Mouse (Mus musculus): ENCODE data around the gene Gm20388.
A peak's percentile ranks its signal among the peaks of the same experiment; 100 is the strongest.

The Gm20388 gene

DNA sequence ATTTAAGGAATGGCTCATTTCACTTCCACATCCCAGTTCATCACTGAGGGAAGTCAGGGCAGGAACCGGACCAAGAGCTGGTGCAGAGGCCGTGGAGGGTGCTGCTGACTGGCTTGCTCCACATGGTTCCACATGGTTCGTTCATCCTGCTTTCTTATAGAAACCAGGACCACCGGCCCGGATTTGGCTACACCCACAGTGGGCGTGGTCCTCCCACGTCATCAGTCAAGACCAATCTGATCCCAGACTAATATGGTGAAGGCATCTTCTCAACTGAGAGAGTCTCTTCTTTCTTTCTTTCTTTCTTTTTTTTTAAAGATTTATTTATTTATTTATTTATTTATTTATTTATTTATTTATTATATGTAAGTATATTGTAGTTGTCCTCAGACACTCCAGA lies 2020.9 kb downstream of the Gm20388 start:
- DNase-seq (ENCODE audit: low spot score in 2 of 2): no peak

DNA sequence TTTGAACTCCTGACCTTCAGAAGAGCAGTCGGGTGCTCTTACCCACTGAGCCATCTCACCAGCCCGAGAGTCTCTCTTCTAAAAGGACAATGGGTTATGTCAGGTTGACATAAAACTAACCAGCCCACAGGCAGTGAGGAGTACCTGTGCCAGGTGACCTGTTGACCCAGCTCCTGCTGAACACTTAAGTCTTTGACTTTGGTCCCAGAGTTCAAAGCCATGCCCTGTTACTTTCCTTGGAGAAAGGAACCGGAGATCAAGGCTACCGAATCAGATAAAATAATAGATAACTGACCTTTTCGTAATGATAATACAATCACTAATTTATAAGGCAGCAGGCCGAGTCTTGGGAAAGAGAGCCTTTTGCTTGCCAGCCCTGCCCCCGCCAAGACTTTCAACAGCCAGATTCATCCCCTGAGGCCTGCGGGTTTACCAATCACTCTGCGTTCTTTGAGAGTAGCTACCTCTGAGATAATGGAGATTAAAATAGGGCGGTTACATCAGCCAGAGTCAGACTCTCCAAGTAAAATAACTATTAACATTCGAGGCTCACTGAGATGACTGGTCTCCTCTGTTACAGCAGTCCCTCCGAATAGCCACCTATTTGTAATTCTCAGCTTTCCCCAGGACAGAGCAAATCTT lies 2021.5 kb downstream of the Gm20388 start:
- no peak for DNase-seq (ENCODE audit: low spot score in 2 of 2)

DNA sequence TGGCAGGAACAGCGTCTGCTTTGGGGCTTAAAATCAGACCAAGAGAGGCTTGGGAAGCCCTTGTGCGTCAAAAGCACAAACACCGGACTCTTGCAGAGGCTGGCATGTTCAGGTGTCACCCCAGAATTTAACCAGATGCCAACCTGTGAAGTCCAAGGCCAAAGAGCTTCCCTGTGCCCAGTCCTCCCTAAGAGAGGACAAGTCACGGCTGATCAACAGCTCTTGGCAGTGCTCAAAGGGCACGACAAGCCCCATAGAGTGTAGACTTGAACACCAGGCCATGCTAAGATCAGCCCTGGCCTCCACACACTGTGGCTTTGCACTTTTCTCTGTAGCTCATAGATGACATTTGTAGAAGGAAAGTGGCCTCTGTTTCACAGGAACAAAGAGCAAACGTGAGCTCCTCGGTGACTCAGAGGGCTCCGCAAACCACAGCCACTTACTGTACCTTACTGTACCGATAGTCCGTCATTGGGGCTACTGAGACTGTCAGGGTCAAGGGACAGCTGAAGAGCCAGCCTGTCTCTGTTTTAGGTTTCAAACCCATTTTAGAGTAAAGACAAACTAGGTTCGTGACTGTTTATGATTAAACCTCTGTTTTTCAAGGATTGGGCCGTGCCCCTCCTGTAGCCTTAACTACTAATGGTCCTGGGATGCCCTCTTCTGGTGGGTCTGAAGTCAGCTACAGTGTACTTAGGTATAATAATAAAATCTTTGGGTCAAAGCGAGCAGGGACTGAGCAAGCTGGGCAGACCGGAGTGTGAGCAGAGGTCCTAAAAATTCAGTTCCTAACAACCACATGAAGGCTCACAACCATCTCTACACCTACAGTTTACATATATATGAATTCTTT lies 2022.3 kb downstream of the Gm20388 start:
- DNase-seq (ENCODE audit: low spot score in 2 of 2): no peak

DNA sequence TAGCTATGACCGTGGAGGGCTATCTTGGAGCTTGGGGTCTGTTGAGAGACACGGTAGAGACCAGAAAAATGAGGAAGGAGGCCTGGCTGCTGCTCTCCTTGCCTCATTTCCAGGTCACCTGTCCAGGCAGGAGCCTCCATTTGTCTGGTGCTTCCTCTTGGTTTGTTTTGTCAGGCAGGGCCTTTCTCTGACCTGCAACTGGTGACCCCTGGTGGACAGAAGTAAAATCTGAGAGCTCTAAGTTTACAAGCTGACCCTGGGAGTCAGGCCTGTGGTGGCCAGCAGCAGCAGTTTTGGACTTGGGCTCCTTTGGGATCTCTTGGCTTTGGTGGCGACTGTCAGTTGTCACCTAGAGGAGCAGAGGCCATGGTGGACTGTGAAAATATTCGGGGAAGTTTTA lies 2023.9 kb downstream of the Gm20388 start:
- DNase-seq (ENCODE audit: low spot score in 2 of 2): no peak

DNA sequence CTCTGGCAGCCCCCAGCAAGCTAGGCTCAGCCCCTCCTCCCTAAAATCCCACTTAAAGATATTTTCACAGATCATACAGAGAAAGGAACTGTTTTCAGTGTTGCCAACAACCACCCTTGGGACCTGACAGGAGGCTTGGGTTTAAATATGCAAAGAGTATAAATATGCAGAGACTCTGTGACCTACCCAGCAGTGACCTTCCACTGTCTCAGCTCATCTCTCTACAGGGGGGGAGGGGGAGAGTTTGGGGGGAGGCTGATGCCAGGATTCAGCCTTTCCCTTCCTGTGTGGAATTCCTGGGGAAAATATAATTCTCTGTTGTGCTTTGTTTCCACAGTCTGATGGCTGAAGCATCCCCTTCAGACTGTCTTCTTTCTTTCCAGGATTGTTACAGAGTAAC lies 2024.3 kb downstream of the Gm20388 start:
- no peak for DNase-seq (ENCODE audit: low spot score in 2 of 2)

DNA sequence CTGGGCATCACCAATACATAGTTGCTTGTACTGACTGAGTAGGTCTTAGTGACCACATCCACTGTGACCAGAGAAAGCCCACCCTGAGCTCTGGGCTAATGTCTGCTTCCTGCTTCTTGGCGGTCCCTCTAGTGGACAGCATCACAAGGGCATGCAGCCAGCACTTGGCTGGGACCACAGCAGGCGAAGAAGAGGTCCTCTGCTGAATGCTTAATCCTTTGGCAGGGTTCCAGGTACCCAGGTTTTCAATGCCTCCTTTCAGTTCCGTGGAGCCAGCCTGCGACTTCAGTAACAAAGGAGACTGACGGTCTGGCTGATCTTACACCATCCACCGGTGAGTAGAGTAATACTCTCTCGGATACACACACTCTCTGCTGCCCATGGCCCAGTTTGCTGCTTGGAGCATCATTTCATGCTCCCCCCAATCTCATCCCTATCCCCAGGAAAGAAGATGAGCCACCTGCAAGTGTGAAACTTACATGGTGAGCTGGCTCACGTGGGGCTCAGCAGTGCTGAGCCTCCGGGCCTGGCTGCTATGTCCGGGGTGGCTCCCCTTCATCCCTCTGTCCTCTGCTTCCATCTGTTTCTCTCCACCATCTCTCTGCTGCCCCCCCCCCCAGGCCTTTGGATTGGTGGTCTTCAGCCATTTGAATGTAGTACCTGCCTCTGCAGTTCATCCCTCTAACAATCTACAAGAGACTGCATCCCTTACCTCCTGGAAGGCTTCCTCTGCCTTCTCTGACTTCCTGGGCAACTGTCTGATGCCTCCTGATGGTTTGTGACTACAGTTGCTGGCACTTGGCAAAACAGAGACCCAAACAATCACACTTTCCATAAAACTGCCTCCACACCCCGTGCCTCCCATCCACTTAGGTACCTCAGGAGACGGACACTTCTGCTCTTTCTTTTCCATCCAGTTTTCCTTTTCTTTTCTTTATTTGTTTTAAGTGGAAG lies 2025.0 kb downstream of the Gm20388 start:
- peak in 1 of 2 experiments; percentile 74 for DNase-seq (ENCODE audit: low spot score in 2 of 2)

DNA sequence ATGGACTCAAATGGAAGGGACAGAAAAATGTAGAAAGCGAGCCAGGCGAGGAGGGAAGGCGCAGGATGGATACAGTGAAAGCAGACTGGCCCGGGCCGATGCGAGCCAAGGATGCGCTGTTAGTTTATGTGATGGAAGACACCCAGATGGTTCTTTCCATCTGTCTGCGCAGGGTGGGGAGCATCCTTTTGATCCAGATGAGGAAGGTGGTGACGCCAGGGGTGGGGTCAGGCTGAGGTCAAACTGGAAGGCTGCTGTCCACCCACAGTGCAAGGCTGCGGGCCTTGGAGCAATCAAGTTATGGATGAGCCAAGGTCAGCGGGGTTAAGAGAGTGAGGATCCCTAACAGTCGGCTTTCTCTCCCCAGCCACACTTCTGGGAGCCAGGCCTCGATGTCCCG lies 2025.8 kb downstream of the Gm20388 start:
- DNase-seq (ENCODE audit: low spot score in 2 of 2): no peak

DNA sequence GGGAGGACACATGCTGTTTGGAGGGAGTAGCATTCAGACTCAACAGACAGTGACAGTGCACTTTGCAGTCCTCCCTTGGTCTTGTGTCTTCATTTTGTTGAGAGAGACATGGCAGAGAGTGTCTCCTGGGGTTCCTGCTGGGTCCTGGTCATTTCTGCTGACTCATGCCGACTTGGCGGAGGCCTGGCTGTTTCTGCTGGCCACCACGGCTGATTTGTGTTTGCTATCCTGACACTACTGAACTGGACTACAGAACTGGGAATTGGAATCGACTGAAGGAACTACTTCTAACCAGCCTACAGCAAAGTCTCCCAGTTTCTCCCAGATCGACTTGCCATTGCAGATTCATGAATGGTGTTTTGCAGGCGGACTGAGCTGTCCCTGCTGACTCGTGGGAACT lies 2028.1 kb downstream of the Gm20388 start:
- no peak for DNase-seq (ENCODE audit: low spot score in 2 of 2)

DNA sequence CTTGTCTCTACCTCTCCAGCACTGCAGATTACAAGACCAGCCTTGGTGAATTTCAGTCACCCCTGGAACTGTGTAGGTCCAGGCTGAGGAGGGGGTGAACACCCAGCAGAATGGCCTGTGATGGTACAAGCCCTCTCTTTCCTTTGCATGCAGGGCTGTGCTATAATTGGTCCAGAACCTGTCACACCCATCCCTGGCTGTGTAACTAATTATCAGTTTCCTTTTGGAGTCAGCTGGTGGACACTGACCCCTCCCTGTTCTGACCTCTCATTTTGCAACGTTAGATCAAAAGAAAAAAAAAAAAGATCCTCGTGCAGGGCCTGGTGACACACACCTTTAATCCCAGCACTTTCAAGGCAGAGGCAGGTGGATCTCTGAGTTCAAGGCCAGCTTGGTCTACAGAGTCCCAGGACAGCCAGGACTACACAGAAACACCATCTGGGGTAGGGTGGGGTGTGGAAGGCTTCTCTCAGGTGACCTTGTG lies 2032.5 kb downstream of the Gm20388 start:
- DNase-seq (ENCODE audit: low spot score in 2 of 2): no peak

DNA sequence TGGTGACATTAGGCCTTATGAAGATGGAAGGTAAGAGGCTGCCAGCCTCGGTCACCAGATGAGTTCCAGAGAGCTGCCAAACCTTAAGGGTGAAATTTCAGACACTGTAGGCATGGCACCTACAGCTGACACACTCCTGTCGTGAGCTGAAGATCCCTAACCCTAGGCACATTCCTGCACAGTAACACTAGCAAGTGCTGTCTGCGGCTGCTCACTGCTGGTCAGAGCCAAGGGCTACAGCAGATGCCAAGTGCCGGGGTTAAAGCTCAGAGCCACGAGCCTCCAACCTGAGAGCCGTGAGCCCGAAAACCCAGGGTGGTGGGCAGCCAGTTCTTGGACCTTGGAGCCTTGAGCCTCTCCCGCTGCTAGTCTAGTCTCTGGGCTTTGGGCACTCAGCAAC lies 2033.1 kb downstream of the Gm20388 start:
- DNase-seq (ENCODE audit: low spot score in 2 of 2): no peak

DNA sequence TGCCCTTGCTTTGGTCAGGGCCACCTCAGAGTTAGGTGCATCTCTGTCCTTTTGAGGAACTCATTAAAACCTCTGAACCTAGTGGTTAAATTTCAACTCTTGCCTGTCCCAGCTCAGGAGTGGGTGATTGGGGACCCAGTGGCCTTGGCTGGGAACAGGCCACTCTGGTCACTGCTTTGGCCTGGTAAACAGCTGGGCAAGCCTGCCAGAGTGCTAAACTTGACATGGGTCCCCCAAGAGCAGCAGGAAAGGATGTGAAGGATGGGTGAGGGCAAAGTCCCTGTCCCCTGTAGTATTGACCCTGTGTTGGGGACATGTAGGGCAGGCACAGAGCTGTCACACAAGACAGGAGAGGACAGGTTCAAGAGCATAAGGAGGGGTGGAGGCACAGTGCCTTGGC lies 2034.2 kb downstream of the Gm20388 start, which contains the start of gene Car5a:
Gene Car5a, minus strand, starts transcription at position 74 of the 400 bp plus-strand sequence.
- no peak for DNase-seq (ENCODE audit: low spot score in 2 of 2)

DNA sequence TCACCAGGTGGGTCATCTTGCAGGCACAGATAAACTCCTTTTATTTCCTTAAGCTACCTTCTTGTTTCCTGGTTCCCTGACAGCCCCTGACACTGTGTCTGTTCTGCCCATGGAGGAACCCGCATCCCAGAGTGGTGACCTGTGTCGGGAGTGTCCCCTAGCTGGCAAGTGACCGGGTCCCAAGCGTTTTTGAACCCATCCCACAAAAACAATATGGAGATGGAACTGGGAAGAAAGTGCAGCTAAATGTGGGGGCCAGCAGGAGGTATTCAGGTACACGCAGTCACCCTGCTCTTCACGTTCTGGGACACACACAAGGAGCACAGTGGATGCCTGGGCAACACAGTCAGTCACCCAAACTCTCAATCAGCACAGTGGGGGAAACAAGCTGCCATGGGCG lies 2035.7 kb downstream of the Gm20388 start:
- no peak for DNase-seq (ENCODE audit: low spot score in 2 of 2)

DNA sequence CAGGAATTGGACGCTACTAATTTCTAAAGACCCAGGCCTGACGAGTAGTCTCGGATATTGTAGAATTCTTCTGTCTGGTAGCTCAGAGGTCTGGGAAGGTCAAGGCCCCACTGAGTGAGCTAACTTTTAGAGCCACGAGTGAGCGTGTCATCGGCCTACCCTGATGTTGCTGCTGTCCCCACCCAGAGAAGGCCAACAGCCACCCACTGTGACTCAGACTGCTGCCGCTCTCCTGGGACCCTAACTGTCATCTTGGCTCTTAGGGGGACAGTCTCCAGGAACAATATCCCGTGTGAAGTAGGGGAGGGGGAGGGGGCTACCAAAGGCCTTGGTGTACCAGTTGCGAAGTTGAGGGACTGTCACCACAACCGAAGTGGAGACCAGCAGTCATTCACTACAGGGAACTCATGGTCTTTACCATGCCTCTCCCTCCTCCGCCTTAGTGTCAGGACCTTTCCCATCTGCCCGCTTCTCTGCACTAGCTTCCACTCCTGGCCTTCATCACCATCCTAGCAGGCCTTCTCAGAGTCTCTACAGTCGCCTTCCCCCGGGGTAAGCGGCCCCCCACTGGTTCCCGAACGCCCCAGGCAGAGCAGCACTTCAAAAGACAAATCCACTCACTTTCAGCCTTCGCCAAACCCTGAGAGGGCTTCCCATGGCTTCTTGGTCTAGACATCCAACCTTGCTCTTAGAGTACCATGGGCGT lies 2036.6 kb downstream of the Gm20388 start:
- DNase-seq (ENCODE audit: low spot score in 2 of 2): no peak

DNA sequence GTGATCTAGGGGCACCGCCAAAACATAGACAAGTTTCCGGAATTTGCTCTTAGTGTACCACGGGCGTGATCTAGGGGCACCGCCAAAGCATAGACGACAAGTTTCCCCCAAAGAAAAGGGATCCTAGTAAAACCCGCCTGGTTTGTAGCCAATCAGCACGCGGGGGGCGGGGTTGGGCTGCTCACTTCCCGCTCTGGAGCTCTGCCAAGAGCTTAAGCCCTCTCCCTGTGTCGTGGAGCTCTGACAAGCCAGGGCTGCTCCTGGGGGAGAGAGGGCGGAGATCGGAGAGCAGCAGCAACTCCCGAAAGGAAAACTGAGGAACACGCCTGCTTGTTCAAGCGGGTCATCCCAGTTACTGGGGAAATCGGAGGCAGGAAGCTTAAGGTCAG lies 2037.1 kb downstream of the Gm20388 start:
- DNase-seq (ENCODE audit: low spot score in 2 of 2): peak in 1 of 2 experiments; percentile 77

DNA sequence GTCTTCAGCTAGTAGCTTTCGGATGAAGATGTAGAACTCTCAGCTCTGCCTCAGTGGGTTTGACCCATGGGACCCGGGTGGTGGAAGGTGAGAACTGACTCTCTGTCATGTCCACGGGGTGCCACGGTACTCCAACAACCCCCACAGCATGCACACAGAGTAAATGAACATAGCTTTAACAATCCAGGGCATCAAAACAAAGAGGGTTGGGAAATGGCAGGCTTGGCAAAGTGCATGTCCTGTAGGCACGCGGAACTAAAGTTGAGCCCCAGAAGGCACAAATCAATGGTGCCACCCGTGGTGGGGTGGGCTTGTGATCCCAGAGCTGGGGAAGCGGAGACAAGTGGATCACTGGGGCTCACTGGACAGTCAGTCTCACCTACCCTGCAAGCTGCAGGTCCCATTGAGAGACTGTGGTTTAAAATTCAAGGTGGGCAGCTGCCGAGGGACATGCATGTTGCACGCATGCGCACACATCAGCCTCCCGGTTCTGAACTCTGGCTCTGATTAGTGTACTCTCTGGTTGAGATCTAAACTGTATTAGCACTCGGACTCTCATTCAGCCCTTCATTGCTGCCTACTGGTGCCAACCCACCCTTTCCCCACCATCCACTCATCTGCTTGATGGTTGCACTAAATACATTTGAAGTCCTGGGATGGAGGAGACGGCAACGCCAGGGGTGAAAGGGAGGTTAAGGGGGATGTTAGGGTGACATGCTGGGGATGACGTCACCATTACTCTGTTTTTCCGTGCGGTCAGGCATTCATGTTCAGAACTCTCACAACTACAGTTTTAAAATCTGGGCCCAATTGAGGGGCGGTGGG lies 2037.9 kb downstream of the Gm20388 start:
- DNase-seq (ENCODE audit: low spot score in 2 of 2): no peak

DNA sequence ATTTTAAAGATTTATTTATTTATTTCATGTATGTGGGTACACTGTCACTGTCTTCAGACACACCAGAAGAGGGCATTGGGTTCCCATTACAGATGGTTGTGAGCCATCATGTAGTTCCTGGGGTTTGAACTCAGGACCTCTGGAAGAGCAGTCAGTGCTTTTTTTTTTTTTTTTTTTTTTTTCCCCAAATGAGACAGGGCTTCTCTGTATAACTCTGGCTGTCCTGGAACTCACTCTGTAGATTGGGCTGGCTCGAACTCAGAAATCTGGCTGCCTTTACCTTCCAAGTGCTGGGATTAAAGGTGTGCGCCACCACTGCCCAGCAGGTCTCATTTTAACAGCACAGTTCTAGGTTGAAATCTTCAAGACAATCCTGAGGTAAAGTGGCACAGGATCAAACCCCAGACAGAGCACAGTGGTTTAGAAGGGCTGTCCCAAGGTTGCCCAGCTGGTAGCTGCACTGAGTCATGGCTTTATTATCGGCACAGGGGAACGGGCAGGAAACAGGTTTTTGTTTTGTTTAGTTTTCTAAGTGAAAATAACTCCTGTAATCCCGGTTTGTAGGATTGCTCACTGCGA lies 2038.7 kb downstream of the Gm20388 start, which contains the start of gene Banp:
Gene Banp, plus strand, starts transcription at position 529 of the 579 bp plus-strand sequence.
- DNase-seq (ENCODE audit: low spot score in 2 of 2): no peak

DNA sequence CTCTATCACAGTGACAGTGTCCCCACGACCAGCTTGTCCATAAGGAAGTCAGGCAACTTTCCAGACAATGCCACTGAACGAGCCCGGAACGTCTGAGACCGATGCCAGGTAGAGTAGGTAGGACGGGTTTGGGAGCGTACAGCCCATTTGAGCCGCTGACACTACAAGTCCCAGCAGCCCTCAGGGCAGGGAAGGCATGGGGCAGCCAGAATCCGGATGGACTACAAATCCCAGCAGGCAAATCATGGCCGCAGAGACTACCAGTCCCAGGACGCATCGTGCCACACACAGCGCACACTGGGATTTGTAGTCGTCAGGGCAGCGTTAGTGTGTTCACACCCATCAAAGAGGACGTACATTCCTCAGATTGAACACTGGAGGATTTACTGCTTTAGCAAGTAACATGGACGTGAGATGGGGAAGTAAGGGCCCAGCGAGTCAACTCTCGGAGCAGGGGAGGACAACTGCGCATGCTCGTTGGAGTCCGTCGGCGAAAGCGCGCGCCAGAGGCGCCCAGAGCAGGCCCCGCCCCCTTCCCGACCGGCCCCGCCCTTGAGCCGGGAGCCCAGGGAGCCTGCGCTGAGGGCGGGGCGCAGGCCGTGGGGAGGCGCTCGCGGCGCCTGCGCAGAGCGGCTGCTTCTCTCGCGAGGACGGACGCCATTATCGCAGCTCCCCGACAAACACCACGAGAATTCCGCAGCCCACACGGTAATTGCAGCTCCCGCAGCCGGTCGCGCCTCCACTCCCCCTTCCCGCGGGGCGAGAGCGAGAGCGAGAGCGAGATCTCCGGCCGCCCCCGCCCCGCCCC lies 2039.5 kb downstream of the Gm20388 start:
- DNase-seq (ENCODE audit: low spot score in 2 of 2): peak; percentile 97 to 98

DNA sequence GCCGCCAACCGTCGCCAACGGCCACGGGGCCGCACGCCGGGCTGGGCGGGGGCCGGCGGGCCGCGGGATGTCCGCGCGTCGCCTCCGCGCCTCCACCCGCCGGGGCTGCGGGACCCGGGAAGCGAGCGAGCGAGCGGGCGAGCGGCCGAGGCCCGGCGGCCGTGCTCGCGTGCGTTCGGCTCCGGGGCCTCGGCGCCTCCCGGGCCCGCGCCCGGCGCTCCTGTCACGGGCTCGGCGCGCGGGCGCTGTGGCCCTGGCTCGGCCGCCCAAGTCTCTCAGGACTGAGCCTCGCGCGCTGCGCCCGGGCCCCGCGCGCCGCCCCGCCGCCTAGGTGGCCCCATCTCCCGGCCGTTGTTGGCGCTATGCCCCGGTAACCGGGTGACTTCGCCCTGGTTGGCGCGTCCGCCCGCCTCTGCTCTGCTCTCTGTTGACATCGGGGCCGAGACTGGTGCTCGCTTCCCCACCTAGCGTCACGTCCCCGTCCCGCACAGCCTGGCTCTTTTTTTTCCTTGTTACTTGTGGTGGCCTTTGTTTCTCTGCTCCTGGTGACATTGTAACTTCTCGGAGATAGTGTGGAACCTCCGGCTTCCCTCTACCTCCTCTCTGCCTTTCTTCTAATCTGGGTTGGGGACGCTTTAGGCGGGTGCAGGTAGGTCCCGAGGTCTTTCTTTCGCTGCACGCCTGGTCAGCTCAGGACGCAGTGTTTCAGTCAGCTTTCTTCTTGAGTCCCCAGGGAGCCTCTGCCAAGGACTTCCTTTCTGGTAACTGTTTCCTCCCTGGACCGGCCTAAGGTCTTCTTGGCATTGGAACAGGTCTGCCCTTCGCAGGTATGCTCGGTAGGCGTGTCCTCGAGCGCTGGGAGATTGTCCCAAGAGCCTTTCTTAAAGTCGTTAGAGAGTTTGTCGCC lies 2040.4 kb downstream of the Gm20388 start:
- DNase-seq (ENCODE audit: low spot score in 2 of 2): peak in 1 of 2 experiments; percentile 59

Measured in left cerebral cortex, adult 9 months (tissue).